Mouse (Mus musculus) neural tube, embryonic 15.5 days (tissue): ENCODE measurements at regions not wholly inside any gene's neighbourhood (a gene's known extent, or its start where the extent isn't known, plus 50 kb on each side); places are given as distances from the start of the nearest gene placed in this dataset.
"Not testable (repeated sequence)": the region's sequence is repeated elsewhere in the genome, so short reads cannot be mapped to it uniquely, and the experiment has no call there.

ENCODE experiments used
- ATAC-seq: fragments of 200-750 bp; cut with Nextera tagmentation; 2 replicates; pipeline ENCODE4 v1.8.0; 2017; ENCODE audit warnings: mild to moderate bottlenecking, moderate TSS enrichment, moderate library complexity; ENCODE audit not compliant: low FRiP score
- H3K27ac ChIP-seq: fragments of 300-500 bp; sonication (generic); replicated peaks from 2 replicates; pipeline ENCODE4 v1.5.1; 2015; ENCODE audit warnings: mild to moderate bottlenecking, inconsistent platforms
- H3K27me3 ChIP-seq: fragments of 300-500 bp; sonication (generic); replicated peaks from 2 replicates; pipeline ENCODE4 v1.6.1; 2015; ENCODE audit warnings: inconsistent platforms
- H3K36me3 ChIP-seq: fragments of 300-500 bp; sonication (generic); 2 replicates; pipeline ENCODE4 v1.6.1; 2015; ENCODE audit warnings: inconsistent platforms
- H3K4me1 ChIP-seq: fragments of 300-500 bp; sonication (generic); 2 replicates; pipeline ENCODE4 v1.6.1; 2015; ENCODE audit warnings: inconsistent platforms
- H3K4me2 ChIP-seq: fragments of 300-500 bp; sonication (generic); 2 replicates; pipeline ENCODE4 v1.6.1; 2015; ENCODE audit warnings: inconsistent platforms, mild to moderate bottlenecking, moderate library complexity
- H3K4me3 ChIP-seq: fragments of 300-500 bp; sonication (generic); replicated peaks from 2 replicates; pipeline ENCODE4 v1.5.1; 2015; ENCODE audit warnings: mild to moderate bottlenecking, inconsistent platforms
- H3K9ac ChIP-seq: fragments of 300-500 bp; sonication (generic); replicated peaks from 2 replicates; pipeline ENCODE4 v1.6.1; 2015; ENCODE audit warnings: mild to moderate bottlenecking, inconsistent platforms
- H3K9me3 ChIP-seq: fragments of 300-500 bp; sonication (generic); replicated peaks from 2 replicates; pipeline ENCODE4 v1.6.1; 2016; ENCODE audit warnings: inconsistent platforms
- WGBS: fragments of 180-500 bp; shearing (Covaris S2); methylation state at CpG from one replicate; pipeline ENCODE4 v1.1.7; 2015; ENCODE audit warnings: mixed read lengths; 5-methylcytosine and 5-hydroxymethylcytosine counted together

- no peaks in the 10 kb centered on the region for H3K27me3 ChIP-seq
- ATAC-seq, result no peak
- no peaks in the 10 kb centered on the region for H3K36me3 ChIP-seq
- no peak overlapping the region for H3K27ac ChIP-seq
- H3K4me2 ChIP-seq, result no peak overlapping the region
- H3K4me3 ChIP-seq, result no peak overlapping the region
- WGBS, result 34% methylated on average over 2 of the region's 2 CpGs
- H3K9ac ChIP-seq, result no peak overlapping the region
- no peaks in the 10 kb centered on the region for H3K9me3 ChIP-seq
- no peaks in the 10 kb centered on the region for H3K4me1 ChIP-seq
Measured at GRCm38 (mm10) chr1:30639807-30640206, 233.9 kb downstream of the Phf3 start.

GRCm38 (mm10) chr1:30632760-30633159 is 241.0 kb downstream of the Phf3 start:
- ATAC-seq, result no peak
- Histone ChIP-seq H3K27ac (no peak overlapping the region), H3K27me3 (no peaks in the 10 kb centered on the region), H3K4me1 (no peaks in the 10 kb centered on the region), H3K4me2 (no peak overlapping the region), H3K9ac (no peak overlapping the region), H3K4me3 (no peak overlapping the region), H3K36me3 (no peaks in the 10 kb centered on the region), H3K9me3 (no peaks in the 10 kb centered on the region)
- 80% methylated on average over 1 of the region's 1 CpGs for WGBS

GRCm38 (mm10) chr1:30627796-30628195 is 245.9 kb downstream of the Phf3 start:
- not testable (repeated sequence) for H3K4me1 ChIP-seq, H3K27me3 ChIP-seq, ATAC-seq, H3K9me3 ChIP-seq, H3K9ac ChIP-seq, H3K27ac ChIP-seq, H3K4me3 ChIP-seq, H3K4me2 ChIP-seq, H3K36me3 ChIP-seq
- 59% methylated on average over 5 of the region's 5 CpGs for WGBS

GRCm38 (mm10) chr1:30595122-30595730 is 278.5 kb downstream of the Phf3 start:
- 54% methylated on average over 7 of the region's 7 CpGs for WGBS
- Histone ChIP-seq H3K27ac (no peak overlapping the region), H3K4me2 (no peak overlapping the region), H3K4me3 (no peak overlapping the region), H3K27me3 (no peaks in the 10 kb centered on the region), H3K4me1 (0 out of 2 replicates have a peak, but pooled peaks cover 5% of the 10 kb centered on the region), H3K9me3 (no peaks in the 10 kb centered on the region), H3K9ac (no peak overlapping the region), H3K36me3 (no peaks in the 10 kb centered on the region)
- ATAC-seq, result no peak

- Histone ChIP-seq H3K4me3 (no peak overlapping the region), H3K9ac (no peak overlapping the region), H3K9me3 (no peaks in the 10 kb centered on the region), H3K27ac (no peak overlapping the region), H3K27me3 (no peaks in the 10 kb centered on the region), H3K36me3 (no peaks in the 10 kb centered on the region), H3K4me2 (no peak overlapping the region), H3K4me1 (0 out of 2 replicates have a peak, but pooled peaks cover 5% of the 10 kb centered on the region)
- 61% methylated on average over 1 of the region's 1 CpGs for WGBS
- ATAC-seq, result no peak
Measured at GRCm38 (mm10) chr1:30594036-30594435, 279.7 kb downstream of the Phf3 start.

- 68% methylated on average over 4 of the region's 4 CpGs for WGBS
- H3K9ac ChIP-seq, result no peak overlapping the region
- no peak overlapping the region for H3K27ac ChIP-seq
- H3K4me2 ChIP-seq, result no peak overlapping the region
- no peaks in the 10 kb centered on the region for H3K27me3 ChIP-seq
- no peaks in the 10 kb centered on the region for H3K9me3 ChIP-seq
- no peak for ATAC-seq
- 0 out of 2 replicates have a peak, but pooled peaks cover 5% of the 10 kb centered on the region for H3K4me1 ChIP-seq
- no peaks in the 10 kb centered on the region for H3K36me3 ChIP-seq
- no peak overlapping the region for H3K4me3 ChIP-seq
Measured at GRCm38 (mm10) chr1:30590721-30591120, 283.0 kb downstream of the Phf3 start.

GRCm38 (mm10) chr1:30588885-30589284 is 284.8 kb downstream of the Phf3 start:
- H3K4me3 ChIP-seq, result no peak overlapping the region
- ATAC-seq, result no peak
- H3K4me2 ChIP-seq, result no peak overlapping the region
- H3K27me3 ChIP-seq, result no peaks in the 10 kb centered on the region
- no peaks in the 10 kb centered on the region for H3K4me1 ChIP-seq
- H3K36me3 ChIP-seq, result no peaks in the 10 kb centered on the region
- WGBS, result 79% methylated on average over 3 of the region's 3 CpGs
- no peak overlapping the region for H3K9ac ChIP-seq
- no peaks in the 10 kb centered on the region for H3K9me3 ChIP-seq
- H3K27ac ChIP-seq, result no peak overlapping the region

- Histone ChIP-seq H3K4me1 (peaks cover 2% of the 10 kb centered on the region; the same call in 1 of the 2 replicates), H3K27ac (no peak overlapping the region), H3K9me3 (no peaks in the 10 kb centered on the region), H3K27me3 (no peaks in the 10 kb centered on the region), H3K4me3 (no peak overlapping the region), H3K36me3 (no peaks in the 10 kb centered on the region), H3K9ac (no peak overlapping the region), H3K4me2 (no peak overlapping the region)
- WGBS, result 85% methylated on average over 4 of the region's 4 CpGs
- ATAC-seq, result no peak
Measured at GRCm38 (mm10) chr1:30588336-30588735, 285.4 kb downstream of the Phf3 start.

GRCm38 (mm10) chr1:30584806-30585205 is 288.9 kb downstream of the Phf3 start:
- no peak overlapping the region for H3K4me3 ChIP-seq
- no peak overlapping the region for H3K27ac ChIP-seq
- peak; percentile 57; the same call in 1 of the 2 replicates for ATAC-seq
- H3K4me1 ChIP-seq, result peaks cover 3% of the 10 kb centered on the region; the same call in 1 of the 2 replicates
- 3% methylated on average over 4 of the region's 4 CpGs for WGBS
- H3K27me3 ChIP-seq, result no peaks in the 10 kb centered on the region
- H3K4me2 ChIP-seq, result no peak overlapping the region
- no peaks in the 10 kb centered on the region for H3K9me3 ChIP-seq
- no peak overlapping the region for H3K9ac ChIP-seq
- no peaks in the 10 kb centered on the region for H3K36me3 ChIP-seq

GRCm38 (mm10) chr1:30583860-30584259 is 289.9 kb downstream of the Phf3 start:
- Histone ChIP-seq H3K4me2 (no peak overlapping the region), H3K27me3 (no peaks in the 10 kb centered on the region), H3K4me3 (no peak overlapping the region), H3K4me1 (peaks cover 3% of the 10 kb centered on the region; the same call in 1 of the 2 replicates), H3K27ac (no peak overlapping the region), H3K9ac (no peak overlapping the region), H3K9me3 (no peaks in the 10 kb centered on the region), H3K36me3 (no peaks in the 10 kb centered on the region)
- no peak for ATAC-seq
- WGBS, result 89% methylated on average over 6 of the region's 6 CpGs

- H3K27me3 ChIP-seq, result no peaks in the 10 kb centered on the region
- no peak for ATAC-seq
- 80% methylated on average over 6 of the region's 6 CpGs for WGBS
- H3K9ac ChIP-seq, result no peak overlapping the region
- H3K4me1 ChIP-seq, result no peaks in the 10 kb centered on the region
- no peak overlapping the region for H3K4me2 ChIP-seq
- H3K36me3 ChIP-seq, result no peaks in the 10 kb centered on the region
- no peak overlapping the region for H3K4me3 ChIP-seq
- H3K27ac ChIP-seq, result no peak overlapping the region
- H3K9me3 ChIP-seq, result no peaks in the 10 kb centered on the region
Measured at GRCm38 (mm10) chr1:30564757-30565156, 309.0 kb downstream of the Phf3 start.

GRCm38 (mm10) chr1:30548761-30549160 is 325.0 kb downstream of the Phf3 start:
- H3K4me2 ChIP-seq, H3K9me3 ChIP-seq, H3K36me3 ChIP-seq, H3K27me3 ChIP-seq, H3K27ac ChIP-seq, H3K4me1 ChIP-seq, ATAC-seq, H3K4me3 ChIP-seq, H3K9ac ChIP-seq: not testable (repeated sequence)
- WGBS, result 30% methylated on average over 4 of the region's 4 CpGs
